Mouse (Mus musculus) embryonic fibroblast, embryonic 13.5 days (primary cell): Measurements from ENCODE around the gene Mrps2.

Source experiments
- CTCF ChIP-seq: IDR thresholded peaks from 2 replicates; pipeline ENCODE4 v1.5.1; 2011; ENCODE audit warnings: mild to moderate bottlenecking, control low read depth, low read length, moderate library complexity, borderline replicate concordance; ENCODE audit not compliant: insufficient read depth
- POLR2A ChIP-seq: IDR thresholded peaks from 2 replicates; pipeline ENCODE4 v1.6.1; 2011; ENCODE audit warnings: low read depth, mild to moderate bottlenecking, control low read depth, low read length, moderate library complexity

DNA sequence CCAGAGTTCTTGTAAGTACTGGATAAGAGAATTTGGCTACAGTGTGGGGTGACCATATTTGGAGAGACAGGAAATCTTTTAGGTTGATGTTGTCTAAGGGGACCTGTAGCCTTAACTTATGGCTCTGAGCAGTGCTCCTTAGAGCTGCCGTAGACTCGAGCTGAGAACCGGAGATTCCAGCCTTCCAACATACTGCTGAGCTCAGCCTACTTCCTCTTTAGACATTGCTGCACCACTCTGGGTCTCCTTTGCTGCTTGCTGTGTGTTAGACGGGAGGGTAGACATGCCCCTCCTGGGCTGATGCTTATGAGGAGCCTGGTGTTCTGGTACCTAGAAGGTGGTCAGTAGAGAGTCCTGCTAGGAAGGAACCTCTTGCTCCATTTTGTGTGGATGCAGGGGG lies 30.6 kb downstream of the Mrps2 start:
- TF ChIP-seq CTCF (no peak), POLR2A (no peak)
